Mouse (Mus musculus): Measurements from ENCODE around the gene Lhx1.

DNA sequence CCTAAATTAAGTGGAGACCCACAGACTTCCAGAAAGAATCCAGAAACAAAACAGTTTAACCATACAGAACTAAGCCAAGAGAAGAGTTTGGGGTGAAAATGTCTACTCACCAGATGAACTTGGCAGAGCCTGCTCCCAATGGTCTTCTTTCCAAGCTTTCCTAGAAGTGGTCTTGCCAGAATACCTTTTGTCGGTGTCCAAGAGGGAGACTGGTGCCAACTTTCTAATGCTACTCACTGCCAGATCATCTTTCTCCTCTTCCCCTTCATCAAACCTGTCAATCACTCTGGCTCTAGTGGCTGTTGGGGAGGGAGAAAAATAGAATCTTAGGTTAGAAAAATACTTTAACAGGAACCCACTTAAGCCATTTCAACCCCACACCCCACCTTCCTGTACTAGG, 13.3 kb downstream of the Lhx1 start:
- no peak for TF ChIP-seq POLR2AphosphoS2 (IDR thresholded peaks at IDR 0.05; ENCODE audit: insufficient read length, low read depth)
- no peak for TF ChIP-seq TCF3 (IDR thresholded peaks at IDR 0.05; ENCODE audit: insufficient read length, low read depth)
- no peak for TF ChIP-seq POLR2A (IDR thresholded peaks at IDR 0.05; ENCODE audit: insufficient read length, low read depth)
- no peak for TF ChIP-seq USF1 (IDR thresholded peaks at IDR 0.05; ENCODE audit: low read depth)
- no peak for TF ChIP-seq E2F4 (IDR thresholded peaks at IDR 0.05; ENCODE audit: insufficient read depth)
- no peak for TF ChIP-seq REST (IDR thresholded peaks at IDR 0.05; ENCODE audit: insufficient read depth, insufficient read length)
- no peak for TF ChIP-seq TCF12 (IDR thresholded peaks at IDR 0.05; ENCODE audit: insufficient read depth, poor library complexity, severe bottlenecking)
- no peak for TF ChIP-seq MYOG (IDR thresholded peaks at IDR 0.05; ENCODE audit: control insufficient read depth in 1 of 3, insufficient read depth in 1 of 3, insufficient read length in 2 of 3, low read depth in 2 of 3)

Data from myocyte (in vitro differentiated cells).